Mouse (Mus musculus): ENCODE data around the gene Kank3. TPM values are rescaled to one million over a fixed set of nuclear protein-coding genes. Genes with fewer than 3 reads are reported as not detected.
A peak's percentile ranks its signal among the peaks of the same experiment; 100 is the strongest.

Gene Kank3
- polyA plus RNA-seq, 1 experiment from 2014 or later = 70.4 TPM

- no peak for ATAC-seq (replicated peaks; ENCODE audit: low FRiP score, low read depth)
- peaks cover 40% of the 10 kb centered on the region for H3K4me1 ChIP-seq (replicated peaks; ENCODE audit: insufficient read depth, low read length)
- peak; percentile 57 for DNase-seq (ENCODE audit: low spot score)
Observed at GRCm38 (mm10) chr17:33783408-33783807, 26.9 kb upstream of the Kank3 start.

GRCm38 (mm10) chr17:33784939-33785338 lies 25.4 kb upstream of the Kank3 start:
- Histone ChIP-seq H3K36me3 (ENCODE audit: insufficient read depth, low read length) (no peaks in the 10 kb centered on the region), H3K4me2 (ENCODE audit: low read length) (no peak overlapping the region), H3K27me3 (ENCODE audit: insufficient read depth, low read length) (no peaks in the 10 kb centered on the region), H3K27ac (no peak overlapping the region), H3K9ac (ENCODE audit: low read depth, low read length) (no peak overlapping the region), H3K9me3 (replicated peaks; ENCODE audit: low read length) (no peaks in the 10 kb centered on the region), H3K4me3 (replicated peaks; ENCODE audit: low read depth, low read length) (no peak overlapping the region), H3K4me1 (replicated peaks; ENCODE audit: insufficient read depth, low read length) (peaks cover 25% of the 10 kb centered on the region)
- no peak for TF ChIP-seq CTCF (IDR thresholded peaks at IDR 0.05; ENCODE audit: low read depth)
- 89% methylated on average over 2 of the region's 2 CpGs for WGBS
- no peak for ATAC-seq (replicated peaks; ENCODE audit: low FRiP score, low read depth)
- DNase-seq (ENCODE audit: low spot score) = no peak

More at GRCm38 (mm10) chr17:33783408-33783807, 26.9 kb upstream of the Kank3 start:
- Histone ChIP-seq H3K27ac (peak overlapping the region; percentile 82), H3K4me2 (ENCODE audit: low read length) (no peak overlapping the region), H3K4me3 (replicated peaks; ENCODE audit: low read depth, low read length) (no peak overlapping the region), H3K9ac (ENCODE audit: low read depth, low read length) (no peak overlapping the region), H3K27me3 (ENCODE audit: insufficient read depth, low read length) (no peaks in the 10 kb centered on the region), H3K36me3 (ENCODE audit: insufficient read depth, low read length) (no peaks in the 10 kb centered on the region), H3K9me3 (replicated peaks; ENCODE audit: low read length) (no peaks in the 10 kb centered on the region)
- no peak for TF ChIP-seq CTCF (IDR thresholded peaks at IDR 0.05; ENCODE audit: low read depth)

GRCm38 (mm10) chr17:33786375-33786774 lies 23.9 kb upstream of the Kank3 start:
- DNase-seq (ENCODE audit: low spot score) (no peak), ATAC-seq (replicated peaks; ENCODE audit: low FRiP score, low read depth) (no peak)
- H3K4me3 ChIP-seq (replicated peaks; ENCODE audit: low read depth, low read length) = no peak overlapping the region
- no peak overlapping the region for H3K27ac ChIP-seq
- H3K4me1 ChIP-seq (replicated peaks; ENCODE audit: insufficient read depth, low read length) = peaks cover 14% of the 10 kb centered on the region
- WGBS = 90% methylated on average over 18 of the region's 18 CpGs
- no peak overlapping the region for H3K4me2 ChIP-seq (ENCODE audit: low read length)
- TF ChIP-seq CTCF (IDR thresholded peaks at IDR 0.05; ENCODE audit: low read depth) = no peak
- no peaks in the 10 kb centered on the region for H3K36me3 ChIP-seq (ENCODE audit: insufficient read depth, low read length)
- no peak overlapping the region for H3K9ac ChIP-seq (ENCODE audit: low read depth, low read length)
- no peaks in the 10 kb centered on the region for H3K9me3 ChIP-seq (replicated peaks; ENCODE audit: low read length)
- no peaks in the 10 kb centered on the region for H3K27me3 ChIP-seq (ENCODE audit: insufficient read depth, low read length)

GRCm38 (mm10) chr17:33788732-33789131 lies 21.6 kb upstream of the Kank3 start:
- H3K27ac ChIP-seq = no peak overlapping the region
- no peak overlapping the region for H3K4me2 ChIP-seq (ENCODE audit: low read length)
- WGBS = 50% methylated on average over 4 of the region's 4 CpGs
- H3K36me3 ChIP-seq (ENCODE audit: insufficient read depth, low read length) = no peaks in the 10 kb centered on the region
- DNase-seq (ENCODE audit: low spot score) (peak; percentile 31), ATAC-seq (replicated peaks; ENCODE audit: low FRiP score, low read depth) (no peak)
- no peak overlapping the region for H3K4me3 ChIP-seq (replicated peaks; ENCODE audit: low read depth, low read length)
- H3K27me3 ChIP-seq (ENCODE audit: insufficient read depth, low read length) = no peaks in the 10 kb centered on the region
- no peak for TF ChIP-seq CTCF (IDR thresholded peaks at IDR 0.05; ENCODE audit: low read depth)
- H3K9me3 ChIP-seq (replicated peaks; ENCODE audit: low read length) = no peaks in the 10 kb centered on the region
- H3K9ac ChIP-seq (ENCODE audit: low read depth, low read length) = no peak overlapping the region
- no peaks in the 10 kb centered on the region for H3K4me1 ChIP-seq (replicated peaks; ENCODE audit: insufficient read depth, low read length)

GRCm38 (mm10) chr17:33798306-33798705 lies 12.0 kb upstream of the Kank3 start:
- 50% methylated on average over 3 of the region's 3 CpGs for WGBS
- H3K4me3 ChIP-seq (replicated peaks; ENCODE audit: low read depth, low read length) = no peak overlapping the region
- peak; percentile 62 for TF ChIP-seq CTCF (IDR thresholded peaks at IDR 0.05; ENCODE audit: low read depth)
- H3K4me2 ChIP-seq (ENCODE audit: low read length) = no peak overlapping the region
- ATAC-seq (replicated peaks; ENCODE audit: low FRiP score, low read depth) (no peak), DNase-seq (ENCODE audit: low spot score) (peak; percentile 72)
- no peak overlapping the region for H3K27ac ChIP-seq
- H3K36me3 ChIP-seq (ENCODE audit: insufficient read depth, low read length) = no peaks in the 10 kb centered on the region
- H3K27me3 ChIP-seq (ENCODE audit: insufficient read depth, low read length) = no peaks in the 10 kb centered on the region
- H3K9me3 ChIP-seq (replicated peaks; ENCODE audit: low read length) = no peaks in the 10 kb centered on the region
- no peaks in the 10 kb centered on the region for H3K4me1 ChIP-seq (replicated peaks; ENCODE audit: insufficient read depth, low read length)
- no peak overlapping the region for H3K9ac ChIP-seq (ENCODE audit: low read depth, low read length)

GRCm38 (mm10) chr17:33799277-33799676 lies 11.0 kb upstream of the Kank3 start:
- Histone ChIP-seq H3K36me3 (ENCODE audit: insufficient read depth, low read length) (no peaks in the 10 kb centered on the region), H3K9ac (ENCODE audit: low read depth, low read length) (no peak overlapping the region), H3K27ac (no peak overlapping the region), H3K9me3 (replicated peaks; ENCODE audit: low read length) (no peaks in the 10 kb centered on the region), H3K4me2 (ENCODE audit: low read length) (no peak overlapping the region), H3K4me1 (replicated peaks; ENCODE audit: insufficient read depth, low read length) (no peaks in the 10 kb centered on the region), H3K4me3 (replicated peaks; ENCODE audit: low read depth, low read length) (no peak overlapping the region), H3K27me3 (ENCODE audit: insufficient read depth, low read length) (no peaks in the 10 kb centered on the region)
- no peak for DNase-seq (ENCODE audit: low spot score)
- WGBS = 41% methylated on average over 1 of the region's 1 CpGs
- ATAC-seq (replicated peaks; ENCODE audit: low FRiP score, low read depth) = no peak
- no peak for TF ChIP-seq CTCF (IDR thresholded peaks at IDR 0.05; ENCODE audit: low read depth)

- H3K36me3 ChIP-seq (ENCODE audit: insufficient read depth, low read length) = no peaks in the 10 kb centered on the region
- no peaks in the 10 kb centered on the region for H3K4me1 ChIP-seq (replicated peaks; ENCODE audit: insufficient read depth, low read length)
- H3K9ac ChIP-seq (ENCODE audit: low read depth, low read length) = no peak overlapping the region
- no peaks in the 10 kb centered on the region for H3K27me3 ChIP-seq (ENCODE audit: insufficient read depth, low read length)
- DNase-seq (ENCODE audit: low spot score) (peak; percentile 66), ATAC-seq (replicated peaks; ENCODE audit: low FRiP score, low read depth) (no peak)
- H3K27ac ChIP-seq = no peak overlapping the region
- H3K4me3 ChIP-seq (replicated peaks; ENCODE audit: low read depth, low read length) = no peak overlapping the region
- WGBS = 3% methylated on average over 2 of the region's 2 CpGs
- no peaks in the 10 kb centered on the region for H3K9me3 ChIP-seq (replicated peaks; ENCODE audit: low read length)
- H3K4me2 ChIP-seq (ENCODE audit: low read length) = no peak overlapping the region
- TF ChIP-seq CTCF (IDR thresholded peaks at IDR 0.05; ENCODE audit: low read depth) = peak; percentile 74
Observed at GRCm38 (mm10) chr17:33802221-33802620, 8.1 kb upstream of the Kank3 start.

All from kidney, postnatal 0 days (tissue).